Mouse (Mus musculus) neutrophil, adult 5-6 weeks (primary cell): ENCODE measurements around the gene Polr2e. TPM values are rescaled to one million over a fixed set of nuclear protein-coding genes. Genes with fewer than 3 reads are reported as not detected.
"Not testable (repeated sequence)": the region's sequence is repeated elsewhere in the genome, so short reads cannot be mapped to it uniquely, and the experiment has no call there.

Experiments
- ATAC-seq: fragments of 151-379, 151-347 bp; 2 replicates; pipeline ENCODE4 v1.8.0; 2017; ENCODE audit warnings: mild to moderate bottlenecking, moderate TSS enrichment; ENCODE audit not compliant: insufficient number of reproducible peaks, poor library complexity, low FRiP score, severe bottlenecking; ENCODE audit errors: extremely low read depth
- total RNA-seq: library from RNA; stranded (forward); fragments of 200-1000 nt; gene quantifications from 2 replicates; pipeline ENCODE4 v1.2.3, GENCODE M21; 2017

Polr2e gene
- total RNA-seq, 1 experiment from 2014 or later: 47.7 TPM

DNA sequence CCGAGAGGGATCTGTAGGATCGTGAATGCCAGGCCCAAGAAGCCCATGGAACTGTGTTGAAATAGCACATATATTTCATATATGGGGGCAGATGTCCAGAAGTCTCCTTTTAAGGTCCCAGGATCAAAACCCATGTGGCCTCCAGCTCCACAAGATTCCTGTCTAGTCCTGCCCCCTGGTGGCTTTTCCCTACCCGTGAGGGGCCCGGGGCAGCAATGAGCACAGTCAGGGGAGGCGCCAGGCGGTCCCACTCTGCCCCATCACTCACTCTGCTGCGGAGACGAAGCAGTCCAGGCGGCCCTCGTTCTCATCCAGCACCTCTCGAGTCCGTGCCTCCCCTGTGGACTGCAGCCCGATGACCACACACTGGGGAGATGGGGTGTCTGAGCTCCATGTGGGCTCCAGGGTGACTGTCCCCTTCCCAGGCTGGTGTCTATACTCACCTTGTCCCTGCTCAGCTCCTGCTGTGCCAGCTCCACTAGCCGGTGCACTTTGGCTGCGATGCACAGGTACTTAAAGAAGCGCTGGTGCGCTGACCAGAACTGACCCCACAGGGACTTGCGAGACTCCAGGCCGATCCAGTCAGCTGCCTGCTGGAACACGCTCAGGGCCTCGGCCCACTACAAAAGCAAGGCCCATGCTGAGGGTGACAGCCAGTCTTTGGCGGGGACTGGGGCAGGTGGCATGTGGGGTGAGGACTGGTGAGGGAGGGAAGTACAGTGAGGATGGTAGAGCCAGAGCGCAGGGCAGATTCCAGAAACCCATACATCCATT, 24.5 kb upstream of the Polr2e start:
- ATAC-seq: no peak

DNA sequence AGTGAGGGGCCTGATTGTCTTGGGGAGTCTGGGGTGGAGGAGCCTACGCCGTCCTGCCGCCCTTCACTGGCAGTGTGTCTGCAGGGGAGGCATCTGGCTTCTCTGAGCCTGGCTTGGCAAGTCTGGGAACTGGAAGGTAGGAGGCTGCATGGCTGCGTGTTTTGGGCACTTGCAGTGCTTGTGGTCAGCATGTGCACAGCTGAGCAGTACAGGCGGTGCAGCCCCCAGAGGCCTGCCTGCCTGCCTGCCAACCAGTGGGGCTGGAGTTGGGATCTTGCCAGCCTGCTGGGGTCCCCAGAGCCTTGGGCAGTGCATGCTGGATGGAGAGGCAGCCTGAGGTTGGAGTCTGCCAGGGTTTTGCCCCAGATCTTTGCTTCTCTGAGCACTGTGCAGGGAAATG, 23.5 kb upstream of the Polr2e start:
- no peak for ATAC-seq

DNA sequence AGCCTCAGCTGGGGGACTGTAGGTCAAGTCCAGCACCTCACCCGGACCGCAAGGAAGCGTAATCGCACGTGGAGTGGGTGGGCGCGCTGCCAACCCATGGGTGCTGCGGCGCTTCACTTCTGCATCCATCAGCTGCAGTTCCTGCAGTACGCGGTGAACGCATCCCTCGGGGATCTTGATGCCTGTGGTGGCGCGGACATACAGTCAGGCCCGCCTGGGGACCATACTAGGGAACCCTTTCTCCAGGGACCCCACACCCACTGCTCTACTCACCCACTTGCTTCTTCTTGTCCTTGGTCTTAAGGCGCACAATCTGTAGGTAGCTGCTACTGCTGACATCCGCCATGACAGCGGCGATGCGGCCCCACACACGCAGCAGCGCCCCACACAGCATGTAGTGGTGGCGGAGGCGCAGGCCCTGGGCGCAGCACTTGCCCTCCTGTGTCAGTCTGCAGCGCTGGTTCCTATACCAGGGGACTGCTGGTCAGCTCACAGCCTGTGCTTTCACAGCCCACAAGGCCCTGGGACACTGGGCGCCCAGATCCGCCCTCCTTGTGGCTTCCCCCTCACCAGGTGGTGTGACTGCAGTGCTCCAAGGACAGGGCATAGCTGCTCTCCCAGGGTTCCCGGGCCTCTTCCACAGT, 18.2 kb upstream of the Polr2e start:
- no peak for ATAC-seq

DNA sequence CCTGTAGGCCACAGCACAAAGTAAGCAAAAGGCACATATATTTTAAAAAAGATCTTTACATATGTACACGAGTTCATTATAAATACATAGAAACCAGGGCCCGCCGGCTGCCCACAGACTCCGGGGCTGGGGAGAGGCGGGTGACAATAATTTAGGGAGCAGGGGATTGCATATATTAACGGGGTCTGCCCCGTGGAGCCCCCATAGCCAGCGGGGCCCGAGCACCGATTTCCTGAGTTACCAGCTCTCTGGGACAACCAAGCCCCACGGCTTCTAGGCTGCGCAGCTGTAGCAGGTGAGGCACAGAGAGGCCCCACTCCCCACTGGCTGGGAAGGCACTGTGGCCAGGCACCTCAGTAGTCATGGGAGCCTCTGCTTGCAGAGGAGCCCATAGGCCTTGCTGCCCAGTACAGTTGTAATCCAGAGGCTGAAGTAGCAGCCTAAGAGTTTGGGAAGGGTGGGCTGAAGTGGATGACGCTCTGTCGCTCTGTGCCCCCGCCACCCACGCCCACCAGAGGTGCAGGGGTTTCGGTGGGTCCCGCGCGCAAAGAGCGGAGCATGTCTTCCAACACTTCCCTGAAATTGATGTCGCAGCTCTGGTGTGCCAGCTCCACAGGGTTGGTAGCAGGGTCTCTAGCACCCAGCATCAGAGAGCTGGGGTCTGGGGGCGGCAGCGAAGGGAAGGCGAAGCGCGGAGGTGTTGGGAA, 17.5 kb upstream of the Polr2e start:
- ATAC-seq: no peak

DNA sequence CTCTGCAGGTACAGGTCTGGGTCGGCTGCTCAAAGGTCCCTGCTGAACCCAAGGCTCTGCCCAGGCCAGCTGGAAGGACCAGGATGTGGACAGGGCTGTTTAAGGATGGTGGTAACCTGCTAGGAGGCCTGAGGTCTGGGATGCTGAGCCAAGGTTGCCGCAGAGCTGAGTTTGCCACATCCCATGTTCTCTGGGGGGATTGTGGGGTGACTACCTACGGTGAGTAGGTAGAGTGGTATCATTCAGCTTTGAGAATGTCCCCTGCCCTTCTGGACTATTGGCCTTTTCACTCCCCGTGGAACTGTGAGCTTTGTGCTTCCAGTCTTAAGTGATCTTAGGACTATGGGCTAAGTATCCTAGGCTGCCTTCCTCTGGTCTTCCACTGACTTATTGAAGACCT, 16.9 kb upstream of the Polr2e start:
- ATAC-seq: no peak

DNA sequence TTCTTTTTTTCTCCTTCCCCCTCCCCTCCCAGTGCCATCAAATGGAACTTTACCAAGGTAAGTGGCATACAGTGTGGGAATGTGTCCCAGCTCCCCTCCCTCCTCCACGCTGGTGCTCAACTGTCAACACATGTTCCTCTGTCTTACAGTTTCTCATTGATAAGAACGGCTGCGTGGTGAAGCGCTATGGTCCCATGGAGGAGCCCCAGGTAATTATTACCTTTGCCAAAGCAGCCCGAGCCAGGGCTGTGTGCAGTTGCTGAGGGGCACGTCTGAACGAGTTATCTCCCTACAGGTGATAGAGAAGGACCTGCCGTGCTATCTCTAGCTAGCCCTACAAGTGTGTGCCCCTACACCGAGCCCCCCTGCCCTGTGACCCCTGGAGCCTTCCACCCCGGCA, 16.3 kb upstream of the Polr2e start:
- ATAC-seq: no peak

DNA sequence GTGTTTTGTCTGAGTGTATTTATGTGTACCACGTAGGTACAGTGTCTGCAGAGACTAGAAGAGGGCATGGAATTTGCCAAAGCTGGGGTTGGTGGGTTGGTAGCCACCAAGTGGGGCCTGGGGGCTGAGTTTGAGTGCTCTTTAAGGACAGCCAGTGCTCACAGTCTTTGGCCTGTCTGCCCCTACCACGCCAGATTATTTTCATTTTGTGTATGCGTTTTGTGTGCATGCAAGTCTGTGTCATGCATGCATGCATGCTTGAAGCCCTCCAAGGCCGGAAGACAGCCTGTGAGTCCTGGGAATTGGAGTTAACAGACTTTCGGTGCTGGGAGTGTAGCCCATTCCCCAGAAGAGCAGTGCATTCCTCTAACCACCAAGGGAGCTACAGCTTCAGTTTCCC, 15.8 kb upstream of the Polr2e start:
- no peak for ATAC-seq

DNA sequence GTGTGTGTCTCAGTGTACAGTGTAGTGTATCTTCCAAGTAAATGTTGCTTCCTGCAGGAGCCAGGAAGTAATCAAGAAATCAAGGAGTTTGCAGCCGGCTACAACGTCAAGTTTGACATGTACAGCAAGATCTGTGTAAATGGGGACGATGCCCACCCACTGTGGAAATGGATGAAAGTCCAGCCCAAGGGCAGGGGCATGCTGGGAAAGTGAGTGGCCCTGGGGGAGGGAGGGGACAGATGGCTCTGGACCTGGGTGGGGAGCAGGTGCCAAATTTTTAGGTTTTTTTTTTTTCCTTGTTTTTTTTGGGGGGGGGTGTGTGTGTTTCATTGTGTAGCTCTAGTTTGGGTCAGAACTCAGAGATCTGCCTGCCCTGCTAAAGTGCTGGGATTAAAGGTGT, 15.3 kb upstream of the Polr2e start:
- ATAC-seq: not testable (repeated sequence)

DNA sequence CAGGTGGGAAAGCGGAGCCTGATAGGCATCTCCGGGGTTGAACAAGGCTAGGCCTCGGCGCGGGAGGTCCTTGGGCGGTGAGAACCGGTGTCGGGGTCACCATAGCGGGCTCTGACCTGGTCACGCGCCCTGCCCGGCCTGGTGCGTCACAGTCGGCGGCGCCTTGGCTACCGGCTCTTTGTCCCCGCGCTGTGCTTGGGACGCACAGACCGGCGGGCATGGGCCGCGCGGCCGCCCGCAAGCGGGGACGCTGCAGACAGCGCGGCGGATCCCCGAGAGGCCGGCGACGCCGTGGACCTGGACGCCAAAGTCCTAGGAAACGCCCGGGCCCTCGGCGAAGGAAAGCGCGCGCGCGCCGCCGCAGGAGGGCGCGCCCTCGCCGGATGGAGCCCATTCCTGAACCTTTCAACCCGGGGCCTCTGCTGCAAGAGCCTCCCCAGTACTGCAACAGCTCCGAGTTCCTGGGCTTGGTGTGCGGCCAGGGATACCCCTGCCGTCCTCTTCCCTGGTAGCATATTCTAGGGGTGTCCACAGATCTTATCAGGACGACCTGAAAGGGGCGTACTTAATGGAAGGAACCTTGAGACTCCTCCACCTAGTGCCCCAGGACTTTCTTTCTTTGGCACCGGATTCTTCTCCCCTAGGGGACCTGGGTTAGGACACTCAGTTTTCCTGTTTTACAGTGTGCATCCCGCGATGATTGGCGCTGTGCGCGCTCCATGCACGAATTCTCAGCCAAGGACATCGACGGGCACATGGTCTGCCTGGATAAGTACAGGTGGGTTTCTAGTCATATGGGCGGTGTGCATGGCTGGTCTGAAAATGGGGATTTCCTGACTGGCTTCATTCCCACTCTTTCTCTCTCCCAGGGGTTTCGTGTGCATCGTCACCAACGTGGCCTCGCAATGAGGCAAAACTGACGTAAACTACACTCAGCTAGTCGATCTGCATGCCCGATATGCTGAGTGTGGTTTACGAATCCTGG, 14.5 kb upstream of the Polr2e start:
- no peak for ATAC-seq

DNA sequence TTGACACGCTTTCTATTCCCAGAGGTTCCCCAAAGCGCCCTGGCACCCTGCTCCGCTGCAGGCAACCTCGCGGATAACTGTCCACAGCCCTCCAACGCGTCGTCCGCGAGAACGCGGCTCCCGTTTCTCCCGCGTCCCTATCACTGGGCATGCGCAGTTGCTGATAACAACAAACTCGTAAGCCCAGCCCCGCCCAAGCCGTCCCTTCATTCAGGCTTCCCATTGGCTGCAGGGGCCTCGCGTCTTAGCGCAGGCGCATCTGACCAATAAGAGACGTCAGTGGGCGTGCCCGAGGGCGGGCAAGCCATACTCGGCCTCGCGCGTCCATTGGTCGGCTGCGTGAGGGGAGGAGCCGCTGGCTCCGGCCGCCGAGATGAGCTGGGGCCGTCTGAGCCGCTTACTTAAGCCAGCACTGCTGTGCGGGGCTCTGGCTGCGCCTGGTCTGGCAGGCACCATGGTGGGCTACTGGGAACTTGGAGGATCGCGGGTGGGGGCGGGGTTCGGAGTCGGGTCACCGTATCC, 13.7 kb upstream of the Polr2e start:
- ATAC-seq: peak; percentile 91

DNA sequence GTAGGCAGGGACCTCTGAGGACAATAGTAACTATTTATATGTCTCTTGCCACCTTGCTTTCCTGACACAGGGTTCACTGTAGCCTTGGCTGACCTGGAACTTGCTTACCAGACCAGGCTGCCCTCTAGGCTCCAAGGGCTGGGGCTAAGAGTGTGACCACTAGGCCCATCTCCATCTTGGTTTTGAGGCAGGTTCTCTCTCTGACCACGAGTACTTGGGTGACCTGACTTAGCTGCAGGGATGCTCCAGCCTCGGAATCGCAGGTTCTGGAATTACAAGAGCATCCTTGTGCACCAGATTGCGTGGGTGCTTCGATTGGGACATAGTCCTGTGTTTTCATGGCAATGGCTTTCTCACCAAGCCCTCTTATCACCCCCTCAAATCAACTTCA, 12.8 kb upstream of the Polr2e start:
- ATAC-seq: no peak

DNA sequence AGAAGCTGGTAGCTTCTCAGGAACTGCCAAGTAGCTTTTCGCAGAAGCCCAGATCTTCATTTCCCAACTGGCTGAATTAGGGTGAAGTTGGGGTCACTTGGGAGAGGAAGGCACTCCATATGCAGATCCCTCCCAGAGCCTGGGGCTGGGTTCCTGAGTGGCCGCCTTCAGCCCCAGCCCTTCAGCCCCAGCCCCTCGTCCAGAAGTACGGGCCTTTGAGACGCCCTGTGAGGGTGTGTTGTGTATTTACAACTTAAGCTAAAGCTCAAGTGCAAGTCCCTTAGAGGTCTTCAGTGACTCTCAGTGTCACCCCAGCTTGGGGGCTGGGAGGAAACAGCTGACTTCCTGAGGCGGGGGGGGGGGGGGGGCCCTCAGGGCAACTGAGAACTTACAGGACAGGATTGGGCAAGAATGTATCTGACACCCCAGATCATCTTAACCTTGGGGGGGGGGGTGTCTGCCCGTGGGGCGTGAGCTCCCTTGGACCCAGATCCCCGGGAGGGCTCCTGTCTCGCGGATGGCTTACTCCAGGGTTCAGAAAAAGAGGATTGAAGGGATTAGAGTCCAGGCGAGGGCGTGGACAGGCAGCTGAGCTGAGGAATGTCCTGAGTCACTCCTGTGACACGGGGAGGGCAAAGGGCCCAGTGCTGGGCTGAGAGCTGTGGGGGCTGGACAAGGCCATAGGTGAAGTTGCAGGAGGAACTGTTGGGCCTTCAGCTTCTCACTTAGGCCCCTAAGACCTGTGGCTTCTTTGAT, 12.2 kb upstream of the Polr2e start:
- ATAC-seq: peak; percentile 13; the same call in 1 of the 2 replicates

DNA sequence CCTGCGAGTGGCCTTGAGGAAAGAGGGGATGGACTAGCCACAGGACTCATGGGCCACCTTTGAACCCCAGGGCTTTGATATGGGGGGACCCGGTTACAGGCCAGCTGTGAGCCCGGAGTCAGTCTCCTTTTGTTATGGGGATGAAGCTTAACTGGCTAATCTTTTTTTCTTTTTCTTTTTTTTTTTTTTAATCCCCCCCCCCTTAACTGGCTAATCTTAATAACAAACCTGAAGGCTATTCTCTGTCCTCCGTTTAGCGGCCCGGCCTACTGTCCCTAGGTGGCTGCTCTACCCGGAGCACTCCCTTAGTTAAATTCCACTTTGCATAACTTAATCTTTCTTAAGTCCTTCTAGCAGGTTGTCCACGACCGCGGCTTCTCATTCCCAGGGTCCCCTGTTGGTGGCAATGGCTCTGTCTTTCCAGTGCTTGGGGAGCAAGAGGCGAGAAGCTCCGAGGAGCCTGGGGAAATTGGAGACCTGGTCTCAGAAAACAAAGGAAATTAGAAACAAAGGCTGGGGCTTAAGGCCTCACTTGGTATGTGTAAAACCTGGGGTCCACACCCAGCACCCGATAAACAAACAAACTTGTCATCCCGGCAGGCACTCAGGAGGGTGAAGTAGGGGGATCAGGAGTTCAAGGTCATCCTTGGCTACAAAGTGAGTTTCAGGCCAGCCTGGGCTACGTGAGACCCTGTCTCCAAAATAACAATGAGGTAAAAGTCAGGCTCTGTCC, 11.5 kb upstream of the Polr2e start:
- ATAC-seq: no peak

DNA sequence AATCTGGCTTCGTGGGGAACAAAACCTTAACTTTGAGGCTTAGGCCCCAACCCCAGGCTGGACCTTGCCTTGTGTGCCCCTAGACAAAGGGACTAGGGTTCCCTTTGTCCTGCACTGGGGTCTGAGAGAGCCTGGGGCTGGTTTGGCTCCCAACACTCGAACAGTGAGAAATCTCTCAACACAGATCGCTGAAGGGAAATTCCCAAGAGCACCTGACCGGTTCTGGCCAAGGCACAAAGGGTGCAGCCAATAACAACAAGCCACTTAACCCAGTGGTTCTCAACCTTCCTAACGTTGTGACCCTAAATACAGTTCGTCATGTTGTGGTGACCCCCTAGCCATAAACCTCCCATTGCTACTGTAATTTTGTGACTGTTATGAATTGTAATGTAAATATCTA, 10.6 kb upstream of the Polr2e start:
- ATAC-seq: no peak

DNA sequence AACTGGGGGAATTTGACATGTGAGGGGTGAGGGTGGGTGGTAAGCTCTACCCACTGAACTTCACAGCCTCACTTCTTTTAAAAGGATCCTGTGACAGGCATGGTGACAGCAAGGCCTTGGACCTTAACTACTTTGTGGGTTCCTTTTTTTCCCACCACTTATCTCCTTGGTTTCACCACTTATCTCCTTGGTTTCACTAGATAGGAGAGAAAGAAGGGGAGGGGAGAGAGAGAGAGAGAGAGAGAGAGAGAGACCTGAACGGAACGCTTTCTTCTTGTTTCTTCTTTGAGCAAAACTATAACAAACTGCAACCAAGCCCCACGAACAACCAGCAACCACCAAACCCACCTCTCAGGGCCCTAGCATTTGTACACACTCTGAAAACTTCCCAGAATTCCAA, 9.2 kb upstream of the Polr2e start:
- no peak for ATAC-seq

DNA sequence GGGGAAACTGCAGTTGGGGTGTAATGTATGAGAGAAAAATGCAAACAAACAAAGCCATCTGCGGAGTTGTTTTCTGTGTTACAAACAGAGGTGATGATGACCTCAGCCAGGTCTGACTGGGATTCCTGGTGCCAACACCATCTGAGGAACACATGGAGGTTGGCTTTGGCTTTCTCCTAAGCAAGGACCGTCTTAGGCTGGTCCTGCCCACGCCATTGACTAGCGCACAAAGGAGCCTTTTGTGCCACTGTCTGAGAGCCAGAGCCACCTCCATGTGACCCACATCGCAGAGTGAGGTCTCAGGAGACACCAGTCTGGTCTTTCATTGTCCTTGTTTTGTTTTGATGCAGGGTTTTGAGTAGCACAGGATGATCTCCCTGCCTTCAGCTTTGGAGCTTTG, 8.8 kb upstream of the Polr2e start:
- no peak for ATAC-seq

DNA sequence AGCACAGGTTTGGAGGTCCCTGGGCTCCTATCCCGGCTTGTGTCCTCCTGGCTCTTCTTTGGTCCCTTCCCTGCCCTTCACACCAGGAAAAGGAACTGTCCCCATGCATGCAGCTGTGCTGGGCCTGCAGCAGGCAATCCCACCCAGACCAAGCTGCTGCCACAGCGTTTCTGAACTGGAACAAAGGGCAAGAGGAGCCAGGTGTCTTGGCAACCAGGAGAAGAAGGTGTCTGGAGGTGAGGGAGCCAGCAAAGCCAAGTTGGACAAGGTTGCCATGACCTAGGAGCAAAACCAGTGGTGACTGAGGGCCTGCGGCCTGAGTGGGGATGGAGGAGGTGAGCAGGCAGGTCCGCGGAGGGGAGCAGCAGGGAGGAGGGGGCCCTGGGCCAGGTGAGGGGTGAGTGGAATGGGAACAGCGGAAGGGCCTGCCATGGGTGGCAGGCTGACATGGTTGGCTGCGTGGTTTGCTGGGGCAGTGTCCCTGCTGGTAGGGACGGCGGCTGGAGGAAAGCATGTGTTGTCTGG, 7.5 kb upstream of the Polr2e start, which contains the start of gene Gpx4:
Gene Gpx4 (plus strand): TSS at position 126 of the 525 bp plus-strand sequence.
- ATAC-seq: no peak
